Mouse (Mus musculus) induced T-regulatory cell, adult 2 months (primary cell): ENCODE measurements at regions not wholly inside any gene's neighbourhood (a gene's known extent, or its start where the extent isn't known, plus 50 kb on each side); places are given as distances from the start of the nearest gene placed in this dataset.

Experiments used
- DNase-seq: peaks from one replicate; pipeline ENCODE4 v3.0.0-alpha.2; 2012; ENCODE audit warnings: low read depth

DNA sequence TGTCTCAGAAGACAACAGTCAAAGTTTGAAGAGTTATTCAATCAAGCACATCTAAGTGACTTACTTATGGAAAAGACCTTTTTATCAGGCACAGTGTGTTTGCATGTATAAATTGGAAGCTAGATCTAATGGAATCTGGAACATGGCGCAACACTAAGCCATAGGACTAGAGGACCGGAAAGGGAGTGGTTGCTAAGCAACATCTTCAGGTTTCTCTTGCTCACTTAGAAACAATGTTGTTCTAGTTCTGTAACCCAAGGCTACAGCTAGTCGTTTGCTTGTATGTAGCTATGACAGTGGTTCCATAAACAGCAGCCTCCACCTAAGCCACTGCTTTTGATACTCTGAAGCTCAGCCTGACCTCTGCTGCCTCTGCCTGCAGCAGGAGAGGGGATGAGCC is 338.8 kb downstream of the Hs3st3b1 start:
- DNase-seq: no peak

- DNase-seq: no peak
These were observed 336.7 kb downstream of the Hs3st3b1 start for GRCm38 (mm10) chr11:63585216-63585869.

- DNase-seq: no peak
These were observed 301.9 kb downstream of the Hs3st3b1 start for GRCm38 (mm10) chr11:63620220-63620619.

DNA sequence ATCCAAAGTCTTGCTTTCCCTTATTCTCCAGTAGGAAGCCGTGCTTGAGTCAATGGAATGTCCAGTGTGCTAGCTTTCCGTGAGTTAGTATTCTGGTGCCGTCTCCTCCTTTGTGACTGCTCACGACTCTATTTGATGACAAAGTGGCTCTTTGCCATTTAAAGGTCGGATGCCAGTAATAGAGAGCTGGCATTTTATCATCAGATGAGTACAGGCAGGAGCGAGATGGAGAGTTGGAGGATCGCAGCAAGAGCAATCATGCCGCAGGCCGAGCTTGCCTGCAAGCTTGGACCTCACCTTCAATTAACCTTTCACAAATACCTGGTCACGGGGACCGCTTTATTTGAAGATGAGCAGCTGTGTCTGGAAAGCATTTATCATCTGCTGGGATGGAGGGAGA is 291.8 kb downstream of the Hs3st3b1 start:
- DNase-seq: no peak

DNA sequence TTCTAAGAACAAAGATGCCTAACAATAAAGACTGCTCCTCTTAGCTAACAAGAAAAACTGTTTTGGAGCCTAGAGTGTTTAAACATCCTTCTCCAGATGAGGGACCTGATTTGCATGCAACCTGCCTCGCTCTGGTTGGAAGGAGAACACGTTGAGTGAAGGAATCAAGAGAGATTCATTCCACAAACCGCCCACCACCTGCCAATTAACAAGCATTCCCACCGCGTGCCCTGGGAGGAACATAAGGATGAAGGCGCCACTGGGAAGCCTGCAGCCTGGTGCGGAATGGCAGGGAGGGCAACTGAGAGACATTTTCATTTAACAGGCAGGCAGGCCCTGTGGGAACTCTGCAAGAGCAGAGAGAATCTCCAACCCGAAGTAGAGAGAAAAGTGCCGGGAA is 265.0 kb downstream of the Hs3st3b1 start:
- no peak for DNase-seq

GRCm38 (mm10) chr11:63665268-63665934 is 256.7 kb downstream of the Hs3st3b1 start:
- DNase-seq: no peak

DNA sequence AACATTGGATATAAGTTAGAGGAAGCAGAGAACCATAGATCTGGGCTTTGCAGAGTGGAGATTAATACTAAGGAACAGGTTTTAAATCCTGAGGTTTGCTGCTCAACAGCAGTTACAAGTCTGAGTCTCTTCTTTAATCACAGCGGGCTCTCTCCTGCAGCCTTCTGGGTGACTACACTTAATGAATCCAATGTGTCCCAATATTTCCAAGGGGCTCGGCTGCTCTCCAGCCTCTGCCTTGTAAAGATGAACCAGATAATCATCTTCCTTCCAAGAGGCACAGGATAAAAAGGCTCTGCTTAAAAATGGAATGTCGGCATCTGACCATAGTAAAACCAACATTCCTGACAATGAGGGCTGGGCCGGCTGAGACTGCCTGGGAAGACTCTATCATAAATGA is 251.6 kb downstream of the Hs3st3b1 start:
- DNase-seq: no peak

- DNase-seq: no peak
These were observed 250.3 kb downstream of the Hs3st3b1 start for GRCm38 (mm10) chr11:63671816-63672215.

GRCm38 (mm10) chr11:63677921-63678320 is 244.2 kb downstream of the Hs3st3b1 start:
- DNase-seq: no peak

GRCm38 (mm10) chr11:63678382-63678905 is 243.6 kb downstream of the Hs3st3b1 start:
- no peak for DNase-seq

GRCm38 (mm10) chr11:63679491-63679890 is 242.6 kb downstream of the Hs3st3b1 start:
- DNase-seq: no peak

- no peak for DNase-seq
These were observed 237.7 kb downstream of the Hs3st3b1 start for GRCm38 (mm10) chr11:63684228-63684980.

DNA sequence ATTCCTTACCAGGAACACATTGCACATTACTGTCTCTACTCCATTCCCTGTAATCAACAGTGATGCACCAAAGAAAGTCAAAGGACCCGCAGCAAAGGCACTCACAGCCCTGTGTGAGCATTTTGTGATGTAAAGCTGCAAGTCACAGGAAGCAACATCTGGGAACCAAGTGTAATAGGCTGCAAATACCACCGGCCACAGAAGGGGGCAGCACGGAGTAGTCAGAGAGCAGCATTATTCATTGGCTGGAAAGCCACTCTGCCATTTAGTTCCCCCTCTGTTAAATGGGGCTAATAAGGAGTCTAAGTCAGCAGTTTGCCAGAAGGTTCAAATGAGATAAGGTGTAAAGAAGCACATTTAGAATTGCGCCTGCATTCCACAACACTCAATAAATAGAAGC is 231.0 kb downstream of the Hs3st3b1 start:
- DNase-seq: no peak

- no peak for DNase-seq
These were observed 217.0 kb downstream of the Hs3st3b1 start for GRCm38 (mm10) chr11:63704995-63705580.

DNA sequence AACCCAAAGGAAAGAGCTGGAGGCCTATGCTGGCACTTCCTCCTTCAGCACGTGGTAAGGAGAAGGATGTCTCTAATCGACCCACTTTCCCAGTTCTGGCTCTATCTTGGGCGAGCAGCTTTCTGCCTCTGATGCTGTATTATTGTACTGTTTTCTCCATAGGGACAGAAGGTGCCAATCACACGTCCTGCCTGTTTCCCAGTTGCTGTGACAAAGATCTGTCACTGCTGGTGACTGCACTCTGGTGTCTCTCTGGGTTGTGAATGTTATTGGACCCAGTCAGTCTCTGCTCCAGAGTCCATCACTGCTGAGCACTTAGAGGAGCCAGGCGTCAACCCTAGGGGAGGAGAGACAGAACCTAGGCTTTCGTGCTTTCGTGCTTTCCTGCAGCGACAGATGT is 216.0 kb downstream of the Hs3st3b1 start:
- no peak for DNase-seq

- no peak for DNase-seq
These were observed 215.0 kb downstream of the Hs3st3b1 start for GRCm38 (mm10) chr11:63707093-63707492.

GRCm38 (mm10) chr11:63708412-63708811 is 213.7 kb downstream of the Hs3st3b1 start:
- no peak for DNase-seq

DNA sequence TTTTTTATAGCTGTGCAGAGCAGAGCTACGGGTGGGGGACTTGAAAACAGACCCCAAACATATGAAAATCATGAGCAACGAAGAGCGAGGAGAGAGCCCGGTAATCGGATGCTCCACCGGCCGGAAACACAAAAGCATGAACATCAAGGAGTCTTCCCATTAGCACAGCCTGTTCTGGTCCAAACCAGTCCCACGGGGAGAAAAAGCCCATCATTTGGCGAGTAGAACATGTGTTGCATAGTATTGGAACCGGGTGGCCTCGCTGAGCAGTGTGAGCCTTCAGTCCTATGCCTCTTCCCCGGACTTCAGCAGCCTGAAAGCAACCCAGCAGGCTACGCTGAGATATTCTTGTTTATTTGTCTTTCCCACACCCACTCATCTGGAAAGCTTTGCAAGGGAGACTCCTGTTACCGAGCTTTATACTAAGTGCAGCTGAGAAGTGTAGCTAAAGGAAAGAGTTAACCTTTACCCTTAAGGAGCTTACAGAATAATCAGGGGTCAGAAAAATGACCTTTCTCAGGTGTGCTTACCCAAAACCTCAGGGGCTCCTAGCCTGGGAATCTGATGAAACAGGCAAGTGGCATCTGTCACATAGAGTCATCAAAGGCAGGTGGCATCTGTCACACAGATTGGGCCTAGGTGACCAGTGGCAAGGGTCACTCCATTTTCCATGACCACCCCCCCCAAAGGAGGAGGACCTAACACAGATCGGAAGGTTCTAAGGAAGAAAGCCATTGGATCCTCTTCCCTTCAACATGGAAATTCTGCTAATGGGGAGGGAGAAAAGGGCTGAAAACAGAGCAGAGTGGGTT is 209.8 kb downstream of the Hs3st3b1 start:
- DNase-seq: no peak

GRCm38 (mm10) chr11:63722261-63722660 is 199.8 kb downstream of the Hs3st3b1 start:
- DNase-seq: no peak

DNA sequence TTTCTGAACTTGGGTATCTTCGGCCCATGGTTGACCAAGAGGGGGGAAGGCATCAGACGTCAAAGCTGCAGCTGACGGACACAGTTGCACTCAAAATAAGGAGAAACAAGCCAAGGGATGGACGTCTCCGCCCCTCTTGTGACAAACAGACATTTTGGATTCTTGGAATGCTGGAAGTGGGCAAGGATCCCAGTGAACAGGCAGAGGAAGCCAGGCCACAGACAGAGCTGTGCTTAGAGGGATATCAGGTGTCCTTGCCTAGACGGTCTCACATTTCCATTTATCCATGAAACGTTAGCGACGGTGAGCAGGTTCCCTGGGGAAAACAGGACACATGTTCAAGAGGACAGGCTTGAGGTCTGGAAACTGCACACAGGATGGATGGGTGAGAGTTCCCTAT is 191.2 kb downstream of the Hs3st3b1 start:
- no peak for DNase-seq

- DNase-seq: no peak
These were observed 168.8 kb downstream of the Hs3st3b1 start for GRCm38 (mm10) chr11:63753260-63753659.

DNA sequence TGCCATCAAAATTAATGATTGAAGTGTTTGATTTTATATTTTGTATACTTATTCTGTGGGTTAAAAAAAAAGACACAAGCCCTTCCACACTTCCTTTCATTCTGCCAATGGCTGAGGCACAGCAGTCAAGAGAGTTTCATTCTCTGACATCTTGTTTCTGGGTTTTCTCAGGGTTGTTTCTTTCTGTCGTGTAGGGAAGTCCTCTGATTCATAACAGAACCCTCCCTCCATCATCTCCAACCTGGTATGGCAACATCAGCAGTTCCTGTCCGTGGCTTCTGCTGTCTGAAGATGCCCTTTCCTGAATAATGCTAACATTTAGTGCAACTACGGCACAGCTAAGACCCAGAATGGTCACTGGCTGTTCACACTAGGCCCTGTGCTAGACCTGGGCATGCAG is 167.3 kb downstream of the Hs3st3b1 start:
- no peak for DNase-seq
